Mouse (Mus musculus): ENCODE data around the gene Grb2. TPM values are rescaled to one million over a fixed set of nuclear protein-coding genes. Genes with fewer than 3 reads are reported as not detected.

The Grb2 gene
- total RNA-seq, 2 experiments from 2014 or later = 184 to 203 TPM

GRCm38 (mm10) chr11:115689137-115689915, 19.1 kb downstream of the Grb2 start:
- DNase-seq (ENCODE audit: low spot score in 2 of 2) = no peak

- DNase-seq (ENCODE audit: low spot score in 2 of 2) = no peak
Observed at GRCm38 (mm10) chr11:115686369-115686768, 22.0 kb downstream of the Grb2 start.

GRCm38 (mm10) chr11:115685954-115686353, 22.4 kb downstream of the Grb2 start:
- no peak for DNase-seq (ENCODE audit: low spot score in 2 of 2)

- DNase-seq (ENCODE audit: low spot score in 2 of 2) = peak in 1 of 2 experiments; percentile 70
Observed at GRCm38 (mm10) chr11:115684877-115685276, 23.5 kb downstream of the Grb2 start.

- DNase-seq (ENCODE audit: low spot score in 2 of 2) = no peak
Observed at GRCm38 (mm10) chr11:115683326-115683725, 25.1 kb downstream of the Grb2 start.

DNA sequence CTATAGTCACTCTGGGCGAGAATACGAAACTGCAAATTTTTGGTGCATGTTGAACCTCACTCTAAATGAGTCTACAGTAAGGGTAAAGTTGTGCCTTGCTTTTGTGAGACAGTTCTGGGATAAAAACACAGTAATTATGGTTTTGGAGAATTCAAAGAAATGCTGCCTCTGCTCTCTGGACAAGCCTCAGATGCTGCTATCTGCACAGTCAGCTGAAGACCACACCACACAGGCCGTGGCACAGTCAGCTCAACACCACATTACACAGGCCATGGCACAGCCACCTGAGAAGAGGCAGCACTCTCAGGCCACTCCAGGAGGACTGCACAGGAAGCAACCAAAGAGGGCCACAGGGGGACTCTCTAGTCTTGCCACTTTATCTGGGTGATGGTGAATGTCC, 26.0 kb downstream of the Grb2 start:
- DNase-seq (ENCODE audit: low spot score in 2 of 2) = no peak

- DNase-seq (ENCODE audit: low spot score in 2 of 2) = no peak
Observed at GRCm38 (mm10) chr11:115679554-115680238, 28.7 kb downstream of the Grb2 start.

- peak in 1 of 2 experiments; percentile 30 for DNase-seq (ENCODE audit: low spot score in 2 of 2)
Observed at GRCm38 (mm10) chr11:115678861-115679260, 29.5 kb downstream of the Grb2 start.

DNA sequence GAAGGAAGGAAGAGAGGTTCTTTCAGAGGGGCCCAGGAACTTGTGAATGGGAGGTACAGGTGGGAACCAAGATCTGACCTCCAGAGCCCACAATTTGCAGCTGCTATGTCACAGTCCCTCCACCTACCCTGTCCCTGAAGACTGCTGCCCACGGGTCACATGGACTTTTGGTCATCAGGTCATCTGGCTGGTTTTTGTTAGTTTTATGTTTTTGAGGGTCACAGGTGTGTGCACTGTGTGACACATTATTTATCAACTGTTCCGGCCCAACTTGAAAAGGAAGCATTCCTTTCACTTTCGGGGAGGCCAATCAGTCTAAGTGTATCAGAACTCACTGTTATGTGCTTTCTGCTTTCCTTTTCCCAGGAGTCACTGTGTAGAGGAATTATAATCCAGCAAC, 30.9 kb downstream of the Grb2 start:
- no peak for DNase-seq (ENCODE audit: low spot score in 2 of 2)

DNA sequence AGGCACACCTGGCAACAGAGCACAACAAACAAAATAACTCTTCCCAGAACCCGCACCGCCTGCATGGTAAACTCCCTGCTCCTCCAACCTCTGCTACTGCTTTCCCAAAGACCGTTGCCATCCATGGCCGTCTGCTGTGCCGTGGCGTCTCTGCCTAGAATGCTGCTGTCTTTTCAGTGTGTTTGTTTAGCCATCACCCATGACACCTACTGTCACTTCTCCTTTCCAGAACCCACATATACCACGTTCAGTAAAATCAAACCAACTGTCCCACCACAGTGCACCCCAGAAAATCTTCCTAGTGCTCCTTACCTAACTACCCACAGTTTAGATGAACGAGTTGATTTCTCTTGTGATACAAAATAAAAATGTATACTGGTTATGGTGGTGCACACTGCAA, 31.7 kb downstream of the Grb2 start:
- DNase-seq (ENCODE audit: low spot score in 2 of 2) = no peak

- DNase-seq (ENCODE audit: low spot score in 2 of 2) = peak in 1 of 2 experiments; percentile 53
Observed at GRCm38 (mm10) chr11:115674235-115674865, 34.0 kb downstream of the Grb2 start.

DNA sequence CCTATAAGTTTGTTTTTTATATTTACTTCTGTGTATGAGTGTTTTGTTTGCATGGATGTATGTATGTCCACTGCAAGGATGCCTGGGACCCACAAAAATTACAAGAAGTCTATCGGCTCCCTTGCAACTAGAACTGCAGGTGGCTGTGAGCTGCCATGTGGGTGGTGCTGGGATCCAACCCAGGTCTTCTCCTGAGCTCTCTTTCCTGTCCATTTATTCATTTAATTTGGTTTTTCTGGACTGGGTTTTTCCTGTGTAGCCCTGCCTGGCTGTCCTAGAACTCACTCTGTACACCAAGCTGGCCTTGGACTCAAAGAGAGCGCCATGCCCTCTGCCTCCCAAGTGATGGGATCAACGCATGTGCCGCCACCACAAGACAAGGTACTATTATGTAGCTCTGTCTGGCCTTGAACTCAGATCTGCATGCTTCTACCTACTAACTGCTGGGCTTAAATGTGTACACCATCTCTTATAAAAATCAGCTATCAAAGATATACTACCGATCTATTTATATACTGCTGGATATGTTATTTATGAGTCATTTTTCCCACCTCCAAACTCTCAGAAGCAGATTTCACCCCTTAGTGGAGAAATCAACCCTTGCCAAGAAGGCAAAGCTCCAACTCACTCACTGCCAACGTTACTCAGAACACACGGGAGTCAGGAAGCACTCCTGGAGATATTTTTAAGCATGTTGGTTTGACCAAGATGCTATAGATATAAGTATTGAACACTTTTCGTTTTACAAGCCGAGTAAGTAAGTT, 34.7 kb downstream of the Grb2 start:
- peak in 1 of 2 experiments; percentile 41 for DNase-seq (ENCODE audit: low spot score in 2 of 2)

GRCm38 (mm10) chr11:115672226-115672987, 36.0 kb downstream of the Grb2 start:
- no peak for DNase-seq (ENCODE audit: low spot score in 2 of 2)

DNA sequence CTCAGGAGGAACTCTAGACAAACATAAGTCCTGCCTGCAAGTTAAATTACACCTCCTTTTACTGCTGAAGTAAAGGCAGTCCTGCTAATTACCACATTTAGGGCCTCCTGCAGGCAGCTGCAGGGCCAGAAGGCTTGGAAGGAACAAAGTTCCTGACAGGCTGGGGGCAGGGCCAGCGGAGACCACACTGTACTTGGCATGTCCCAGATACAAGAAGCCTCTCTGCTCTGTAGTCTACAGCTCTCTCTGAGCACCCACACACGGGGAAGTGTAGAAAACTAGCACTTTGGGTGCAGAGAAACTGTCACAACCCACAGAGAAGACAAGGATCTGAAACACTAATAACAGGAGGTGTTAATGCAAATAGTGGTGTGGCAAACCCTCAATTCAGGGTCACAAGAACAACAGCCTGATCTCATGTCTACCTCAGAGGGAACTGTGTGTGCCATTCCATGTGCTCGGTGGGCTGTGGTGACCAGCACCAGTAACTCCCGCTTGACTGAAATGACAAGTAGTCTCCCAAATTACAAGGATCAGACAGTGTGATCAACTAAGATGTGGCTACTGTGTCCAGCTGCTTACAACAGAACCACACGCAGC, 37.8 kb downstream of the Grb2 start:
- DNase-seq (ENCODE audit: low spot score in 2 of 2) = peak in 1 of 2 experiments; percentile 60

GRCm38 (mm10) chr11:115663676-115664335, 44.6 kb downstream of the Grb2 start:
- no peak for DNase-seq (ENCODE audit: low spot score in 2 of 2)

GRCm38 (mm10) chr11:115660376-115660775, 48.0 kb downstream of the Grb2 start:
- DNase-seq (ENCODE audit: low spot score in 2 of 2) = peak; percentile 69 to 80

DNA sequence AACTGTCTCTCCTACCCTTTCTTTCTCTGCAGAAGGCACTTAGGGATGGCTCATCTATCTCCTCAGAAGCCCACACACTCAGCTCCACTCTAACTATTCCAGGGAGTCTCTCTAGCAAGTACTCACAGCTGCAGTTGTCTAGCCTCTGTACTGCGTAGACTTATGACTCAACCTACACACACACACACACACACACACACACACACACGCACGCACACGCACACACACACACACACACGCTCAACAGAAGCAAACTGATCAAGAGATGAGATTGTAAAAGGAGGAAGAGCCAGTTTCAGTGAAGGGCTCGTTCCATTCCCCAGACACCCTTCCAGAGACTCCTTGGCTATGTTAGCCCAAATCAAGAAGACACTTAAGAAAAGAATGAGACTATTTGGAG, 49.9 kb downstream of the Grb2 start:
- peak in 1 of 2 experiments; percentile 27 for DNase-seq (ENCODE audit: low spot score in 2 of 2)

DNA sequence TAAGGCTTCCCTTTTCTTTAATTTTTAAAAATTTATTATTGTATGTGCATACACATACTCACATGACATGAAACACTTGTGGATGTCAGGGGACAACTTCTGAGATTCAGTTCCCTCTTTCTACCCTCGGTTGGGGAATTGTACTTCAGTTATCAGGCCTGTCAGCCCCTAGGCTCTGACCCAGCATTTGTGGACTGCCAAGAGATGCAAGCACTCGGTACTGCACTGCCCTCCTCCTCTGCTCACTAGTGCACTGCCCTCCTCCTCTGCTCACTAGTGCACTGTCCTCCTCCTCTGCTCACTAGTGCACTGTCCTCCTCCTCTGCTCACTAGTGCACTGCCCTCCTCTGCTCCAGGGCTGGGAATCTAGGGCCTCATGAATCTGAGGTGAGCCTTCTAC, 54.3 kb downstream of the Grb2 start:
- no peak for DNase-seq (ENCODE audit: low spot score in 2 of 2)

DNA sequence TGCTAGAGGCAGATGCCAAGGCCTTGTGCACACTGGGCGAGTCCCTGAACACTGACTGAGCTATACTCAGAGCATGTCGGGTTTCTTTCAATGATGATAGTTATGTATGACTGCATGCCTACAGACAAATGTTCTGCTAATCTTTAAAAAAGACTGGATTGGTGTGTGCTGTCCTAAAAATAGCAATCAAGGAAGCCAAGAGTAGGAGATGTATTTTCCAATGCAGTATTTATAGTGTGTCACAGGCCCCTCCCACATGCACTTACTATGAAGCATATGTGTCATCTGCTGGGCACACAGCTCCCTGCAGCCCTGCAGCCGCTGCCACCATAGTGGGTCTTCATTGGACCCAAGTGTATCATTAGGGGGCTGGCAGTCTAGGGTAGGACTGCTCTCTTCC, 55.2 kb downstream of the Grb2 start:
- DNase-seq (ENCODE audit: low spot score in 2 of 2) = peak in 1 of 2 experiments; percentile 64

- no peak for DNase-seq (ENCODE audit: low spot score in 2 of 2)
Observed at GRCm38 (mm10) chr11:115651680-115652079, 56.7 kb downstream of the Grb2 start.

Data from layer of hippocampus, adult 18-20 months (tissue).